Comparison of ENCODE assay signal across 9 mouse cellular contexts in the genomic region with DNA sequence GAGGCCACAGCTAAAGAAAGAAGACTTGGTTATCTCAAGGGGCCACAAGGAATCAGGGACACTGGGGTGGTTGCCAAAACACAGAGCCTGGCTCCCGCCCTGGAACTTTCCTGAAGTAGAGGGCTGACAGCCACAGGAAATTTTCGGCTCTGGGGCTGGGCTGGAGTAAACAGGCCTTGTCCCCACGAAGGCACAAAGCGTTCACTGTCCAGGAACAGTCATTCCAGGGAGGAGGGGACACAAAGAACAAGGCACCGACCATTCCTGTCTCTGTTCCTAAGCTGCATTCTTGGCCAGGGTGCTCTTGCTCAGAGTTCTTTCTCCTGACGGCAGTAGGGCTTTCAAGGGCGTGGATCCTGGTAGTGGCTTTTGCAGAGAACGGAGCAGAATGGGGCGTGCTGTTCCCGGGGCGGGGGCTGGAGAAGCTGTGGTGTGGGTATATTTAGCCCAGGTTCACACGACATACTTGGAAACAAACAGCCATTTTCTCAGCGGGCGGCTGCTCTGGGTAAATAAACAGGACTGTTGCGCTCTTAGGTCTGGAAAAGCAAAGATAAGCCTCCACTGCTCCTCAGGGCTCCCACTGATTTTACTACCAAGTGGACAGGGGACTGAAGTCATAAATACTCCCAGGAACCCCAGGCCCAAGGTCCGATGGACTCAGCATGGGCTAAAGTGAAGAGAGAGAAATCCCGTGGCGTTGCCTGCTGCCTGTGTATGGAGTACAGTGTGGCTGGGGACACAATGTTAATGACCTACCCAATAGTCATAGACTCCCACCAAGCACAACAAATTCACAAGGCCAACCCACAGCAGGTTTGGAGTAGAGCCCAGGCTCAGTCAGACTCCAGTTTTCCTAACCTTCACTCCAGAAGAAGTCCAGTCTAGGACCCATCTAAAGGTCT. TPM values are rescaled to one million over a fixed set of nuclear protein-coding genes. Genes with fewer than 3 reads are reported as not detected.
DNase-seq lines count a peak whose midpoint lies in the region; ATAC-seq lines count a peak whose summit lies in the region.
"Had no signal": no experiment of that assay in that cellular context is flagged by ENCODE, and none has a peak within 500 bp of the region (broad histone marks: within the 10 kb centered on the region; RNA-seq: fewer than 3 reads in every experiment).

No protein-coding gene starts in this region.

- peak; percentile 46; the same call in 1 of the 2 replicates for ATAC-seq in hindbrain, embryonic 14.5 days (ENCODE audit: low FRiP score)
- peak; percentile 46 for ATAC-seq in lung, embryonic 15.5 days (ENCODE audit: borderline replicate concordance, extremely low read depth, low FRiP score, low TSS enrichment)

- peak; percentile 74 for DNase-seq in urinary bladder, postnatal 14 days (ENCODE audit: low spot score)
- DNase-seq in urinary bladder, postnatal 10 days (ENCODE audit: low spot score), result no peak
- DNase-seq in frontal cortex, postnatal 36 days (ENCODE audit: low spot score in 2 of 2), result peak; percentile 78 to 84
- DNase-seq in hindbrain, embryonic 14.5 days (ENCODE audit: low spot score), result peak; percentile 47
- DNase-seq in layer of hippocampus, postnatal 25 days (ENCODE audit: extremely low spot score in 1 of 2, low spot score in 1 of 2), result peak; percentile 45 to 55
- peak; percentile 40 for DNase-seq in right cerebral cortex, postnatal 4 days
- no peak for DNase-seq in thymus, postnatal 4 days

- H3K9me3 ChIP-seq in hindbrain, embryonic 14.5 days (ENCODE audit: control insufficient read depth, low read length), result no peaks in the 10 kb centered on the region
- H3K9me3 ChIP-seq in lung, embryonic 15.5 days, result no peaks in the 10 kb centered on the region
- H3K9me3 ChIP-seq: neural tube, embryonic 12.5 days had no signal

- no peak overlapping the region for H3K4me3 ChIP-seq in hindbrain, embryonic 14.5 days (replicated peaks; ENCODE audit: low read length)
- no peak overlapping the region for H3K4me3 ChIP-seq in lung, embryonic 15.5 days
- H3K4me3 ChIP-seq: neural tube, embryonic 12.5 days had no signal

- H3K4me2 ChIP-seq in hindbrain, embryonic 14.5 days (replicated peaks), result no peak overlapping the region; the same call in 1 of the 2 replicates
- H3K4me2 ChIP-seq in lung, embryonic 15.5 days, result peak overlapping the region; percentile 33
- H3K4me2 ChIP-seq: neural tube, embryonic 12.5 days had no signal

- 68% methylated on average over 18 of the region's 18 CpGs for WGBS in hindbrain, embryonic 14.5 days
- WGBS in lung, embryonic 15.5 days, result 17% methylated on average over 18 of the region's 18 CpGs

- peaks cover 16% of the 10 kb centered on the region for H3K36me3 ChIP-seq in hindbrain, embryonic 14.5 days (replicated peaks; ENCODE audit: control insufficient read depth, insufficient read depth)
- peaks cover 15% of the 10 kb centered on the region for H3K36me3 ChIP-seq in lung, embryonic 15.5 days

- peaks cover 11% of the 10 kb centered on the region for H3K4me1 ChIP-seq in hindbrain, embryonic 14.5 days (replicated peaks; ENCODE audit: control insufficient read depth, insufficient read depth, low read length)
- peaks cover 61% of the 10 kb centered on the region for H3K4me1 ChIP-seq in lung, embryonic 15.5 days

- H3K27ac ChIP-seq in hindbrain, embryonic 14.5 days, result peak overlapping the region; percentile 79
- peak overlapping the region; percentile 93 for H3K27ac ChIP-seq in lung, embryonic 15.5 days
- H3K27ac ChIP-seq: neural tube, embryonic 12.5 days had no signal

- H3K9ac ChIP-seq in hindbrain, embryonic 14.5 days, result no peak overlapping the region
- H3K9ac ChIP-seq in lung, embryonic 15.5 days, result peak overlapping the region; percentile 5; the same call in 1 of the 2 replicates
- H3K9ac ChIP-seq: neural tube, embryonic 12.5 days had no signal

- H3K27me3 ChIP-seq in hindbrain, embryonic 14.5 days (ENCODE audit: control insufficient read depth, insufficient read depth, low read length), result no peaks in the 10 kb centered on the region
- H3K27me3 ChIP-seq in lung, embryonic 15.5 days, result no peaks in the 10 kb centered on the region
- H3K27me3 ChIP-seq: neural tube, embryonic 12.5 days had no signal

RNA-seq across cellular contexts. Expression of gene Cox4i2, which starts 31.7 kb away (rescaled TPM):
- polyA plus RNA-seq in hindbrain, embryonic 14.5 days (2014; fragmentation: Nextera tagmentation; extraction: Ambion mirVana), result 5.8 TPM in 2 replicates
- total RNA-seq in layer of hippocampus, postnatal 25 days (2021), result 1 to 10 TPM; 2.0 to 2.7 TPM
- polyA plus RNA-seq in lung, embryonic 15.5 days (2015; fragmentation: Nextera tagmentation; extraction: Ambion mirVana), result 74.8 and 81.0 TPM in 2 replicates

RNA-seq across cellular contexts. Expression of gene Bcl2l1, which starts 45.8 kb away (rescaled TPM):
- 155 and 165 TPM in 2 replicates for polyA plus RNA-seq in hindbrain, embryonic 14.5 days (2014; fragmentation: Nextera tagmentation; extraction: Ambion mirVana)
- total RNA-seq in layer of hippocampus, postnatal 25 days (2021), result 100 to 1,000 TPM; 121 to 144 TPM
- polyA plus RNA-seq in lung, embryonic 15.5 days (2015; fragmentation: Nextera tagmentation; extraction: Ambion mirVana), result 101 and 107 TPM in 2 replicates

RNA-seq across cellular contexts. Expression of gene Id1, which starts 49.6 kb away (rescaled TPM):
- polyA plus RNA-seq in hindbrain, embryonic 14.5 days (2014; fragmentation: Nextera tagmentation; extraction: Ambion mirVana), result 56.5 and 68.0 TPM in 2 replicates
- total RNA-seq in layer of hippocampus, postnatal 25 days (2021), result 10 to 100 TPM; 19.6 to 22.4 TPM
- polyA plus RNA-seq in lung, embryonic 15.5 days (2015; fragmentation: Nextera tagmentation; extraction: Ambion mirVana), result 134 and 143 TPM in 2 replicates

Comparison
In these comparisons a context has a peak if more than half of its experiments do, and no peak if none do; other contexts are left out.
1. DNase-seq: peak in urinary bladder, postnatal 14 days (single experiment), frontal cortex, postnatal 36 days (2 of 2), hindbrain, embryonic 14.5 days (single experiment), layer of hippocampus, postnatal 25 days (2 of 2) and right cerebral cortex, postnatal 4 days (single experiment); none in urinary bladder, postnatal 10 days (single experiment) and thymus, postnatal 4 days (single experiment).
2. RNA of gene Cox4i2, which starts 31.7 kb away (polyA plus RNA-seq): 74.8 to 81.0 TPM in lung, embryonic 15.5 days; 5.8 TPM in hindbrain, embryonic 14.5 days; every median in the first group is over 10 times any median in the second.